Mouse (Mus musculus): ENCODE measurements around the gene Myl3.

Myl3 gene

DNA sequence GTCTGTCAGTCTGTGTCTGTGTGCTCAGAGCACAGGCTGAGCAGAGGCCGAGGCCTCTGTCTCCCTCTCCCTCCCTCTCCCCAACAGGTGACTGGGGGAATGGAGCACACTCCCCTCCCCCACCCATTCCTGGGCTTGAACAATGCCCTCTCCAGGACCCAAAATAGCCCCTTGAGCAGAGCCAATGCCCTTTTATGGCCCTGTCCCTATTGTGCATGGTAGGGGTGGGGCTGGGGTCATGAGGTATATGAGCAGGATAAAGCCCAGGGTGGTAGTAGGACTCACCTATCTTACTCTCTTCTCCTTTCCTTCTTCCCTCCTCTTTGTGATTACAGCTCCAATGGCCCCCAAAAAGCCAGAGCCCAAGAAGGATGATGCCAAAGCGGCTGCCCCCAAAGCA lies 21.7 kb downstream of the Myl3 start:
- DNase-seq, result no peak

GRCm38 (mm10) chr9:110772336-110772735 lies 30.7 kb downstream of the Myl3 start:
- DNase-seq, result no peak

DNA sequence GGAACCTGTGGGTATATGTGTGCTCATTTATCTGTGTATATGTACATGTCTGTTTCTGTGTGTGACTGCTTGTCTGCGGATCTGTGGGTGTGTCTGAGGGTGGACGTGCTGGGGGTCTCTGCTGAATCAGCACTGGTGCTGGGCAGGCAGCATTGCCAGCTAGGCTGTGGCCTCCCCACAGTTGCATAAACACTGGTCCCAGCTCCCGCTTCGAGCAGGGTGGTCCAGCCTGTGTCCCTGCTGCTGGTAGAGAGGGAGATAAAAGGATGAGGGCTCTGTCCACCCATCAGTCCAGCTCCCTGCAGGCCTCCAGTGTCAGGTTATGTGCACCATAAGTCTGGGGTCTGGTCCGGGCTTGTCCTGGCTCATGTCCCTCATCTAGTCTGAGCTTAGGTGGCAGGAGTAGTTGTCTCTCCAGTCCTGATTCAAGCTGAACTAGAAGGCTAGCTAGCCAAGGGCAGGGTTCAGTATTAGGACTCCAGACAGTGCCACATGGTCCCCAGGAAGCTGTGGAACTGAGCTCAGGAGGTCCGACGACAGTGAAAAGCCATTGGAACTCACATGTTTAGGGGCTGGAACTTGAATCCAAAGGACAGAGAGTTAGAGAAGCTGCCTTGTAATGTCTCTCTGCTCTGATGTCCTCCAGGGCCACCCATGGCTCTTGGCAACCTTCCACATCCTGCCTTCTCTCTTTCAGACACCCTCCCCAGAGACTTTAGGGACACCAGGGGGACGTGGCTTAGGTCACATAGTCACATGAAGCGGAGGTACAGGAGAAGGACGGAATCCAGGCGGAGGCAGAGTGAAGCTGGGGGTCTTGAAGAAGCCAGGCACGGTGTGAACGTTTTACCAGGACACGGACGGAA lies 33.0 kb downstream of the Myl3 start:
- no peak for DNase-seq

GRCm38 (mm10) chr9:110775269-110776022 lies 33.8 kb downstream of the Myl3 start:
- no peak for DNase-seq

- DNase-seq, result no peak
Observed at GRCm38 (mm10) chr9:110778100-110778499, 36.4 kb downstream of the Myl3 start.

DNA sequence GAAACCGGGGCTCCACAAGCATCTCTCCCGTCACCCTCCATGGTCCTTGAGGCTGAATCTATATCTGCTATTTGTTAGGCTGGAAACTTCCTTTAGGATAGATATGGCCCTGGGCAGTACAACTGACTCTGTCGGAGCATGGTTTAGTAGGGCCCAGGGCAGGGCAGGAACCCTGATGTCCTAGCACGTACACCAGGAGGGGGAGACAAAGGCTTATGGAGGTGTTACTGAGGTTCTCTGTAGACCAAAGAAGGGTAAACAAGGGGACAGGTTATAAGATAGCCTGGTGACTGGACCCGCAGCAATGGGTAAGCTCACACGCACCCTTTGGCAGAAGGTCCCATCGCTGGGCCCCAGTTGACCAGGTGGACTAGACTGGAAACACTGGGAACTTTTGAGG lies 36.9 kb downstream of the Myl3 start:
- no peak for DNase-seq

GRCm38 (mm10) chr9:110779242-110779913 lies 37.7 kb downstream of the Myl3 start:
- peak; percentile 41 for DNase-seq

DNA sequence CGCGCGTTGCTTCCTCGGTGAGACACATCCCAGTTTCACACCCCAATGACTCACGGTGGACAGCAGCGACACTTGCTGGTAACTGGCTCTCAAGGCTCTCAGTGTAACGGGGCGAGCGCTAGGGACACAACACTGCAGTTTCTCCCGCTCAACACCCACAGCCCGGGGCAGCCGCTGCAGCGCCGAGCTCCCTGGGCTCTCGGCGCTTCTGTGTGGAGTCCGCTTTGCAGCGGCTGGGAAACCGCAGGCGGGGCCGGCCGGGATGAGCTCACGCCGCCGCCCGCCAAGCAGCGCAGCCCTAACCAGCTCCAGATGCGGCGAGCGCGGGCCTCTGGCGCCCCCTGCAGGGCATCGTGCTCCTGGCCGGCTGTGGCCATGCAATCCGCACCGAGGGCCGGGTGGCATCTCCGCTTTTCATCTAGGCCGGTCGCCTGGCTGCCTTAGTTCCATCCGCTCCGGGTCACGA lies 39.6 kb downstream of the Myl3 start:
- peak; percentile 95 for DNase-seq

DNA sequence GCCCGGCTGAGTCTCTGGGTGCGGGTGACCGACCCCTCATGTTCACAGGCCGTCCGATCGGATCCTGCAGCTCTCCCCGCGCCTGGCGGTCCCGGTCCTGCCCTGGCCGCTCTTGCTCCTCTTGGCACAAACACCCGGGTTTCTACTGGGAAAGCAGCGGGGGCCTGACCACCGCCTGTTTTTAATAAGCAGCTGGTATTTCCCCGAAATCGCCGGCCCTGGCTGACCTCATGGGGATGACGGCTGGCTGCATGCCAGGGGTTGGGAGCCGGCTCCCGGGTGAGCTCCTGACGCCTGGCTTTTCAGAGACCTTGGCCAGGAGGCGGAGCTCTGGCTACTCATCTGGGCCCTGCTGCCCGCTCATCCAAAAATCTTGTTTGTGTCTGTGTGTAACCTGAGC lies 40.1 kb downstream of the Myl3 start:
- peak; percentile 91 for DNase-seq

DNA sequence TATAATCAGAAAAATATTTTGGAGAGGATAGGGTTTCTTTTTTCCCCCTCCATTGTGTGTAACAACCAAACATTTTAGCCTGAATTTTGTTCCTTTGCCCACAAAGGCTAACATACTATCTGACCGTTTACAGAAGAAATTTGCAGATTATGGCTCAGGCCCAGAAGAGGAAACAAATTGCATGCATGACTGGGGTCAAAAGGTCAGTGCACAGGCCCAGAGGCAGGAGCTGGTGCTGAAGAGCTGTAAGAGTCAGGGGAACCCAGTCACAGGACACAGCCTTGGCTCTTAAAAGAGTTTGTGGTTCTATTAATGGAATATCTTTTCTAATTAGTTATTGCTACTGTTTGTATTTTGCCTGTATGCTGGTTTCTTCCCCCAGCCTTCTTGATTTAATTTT lies 42.0 kb downstream of the Myl3 start:
- DNase-seq, result no peak

DNA sequence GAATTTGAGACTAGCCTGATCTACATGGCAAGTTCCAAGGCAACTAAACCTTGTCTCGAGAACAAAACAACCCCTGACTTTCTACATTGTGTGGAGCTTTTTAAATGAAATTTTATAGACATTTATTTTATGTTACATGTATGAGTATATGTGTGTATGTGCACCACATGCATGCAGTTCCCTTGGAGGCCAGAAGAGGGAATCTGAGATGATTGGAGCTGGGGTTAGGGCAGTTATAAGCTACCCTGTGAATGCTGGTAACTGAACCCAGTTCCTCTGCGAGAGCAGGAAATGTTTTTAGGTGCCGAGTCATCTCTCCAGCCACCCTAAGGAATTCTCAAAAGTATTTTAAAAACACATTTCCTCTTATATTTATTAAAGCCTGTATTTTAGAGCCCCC lies 46.5 kb downstream of the Myl3 start:
- DNase-seq, result no peak

- DNase-seq, result no peak
Observed at GRCm38 (mm10) chr9:110790462-110790861, 48.8 kb downstream of the Myl3 start.

DNA sequence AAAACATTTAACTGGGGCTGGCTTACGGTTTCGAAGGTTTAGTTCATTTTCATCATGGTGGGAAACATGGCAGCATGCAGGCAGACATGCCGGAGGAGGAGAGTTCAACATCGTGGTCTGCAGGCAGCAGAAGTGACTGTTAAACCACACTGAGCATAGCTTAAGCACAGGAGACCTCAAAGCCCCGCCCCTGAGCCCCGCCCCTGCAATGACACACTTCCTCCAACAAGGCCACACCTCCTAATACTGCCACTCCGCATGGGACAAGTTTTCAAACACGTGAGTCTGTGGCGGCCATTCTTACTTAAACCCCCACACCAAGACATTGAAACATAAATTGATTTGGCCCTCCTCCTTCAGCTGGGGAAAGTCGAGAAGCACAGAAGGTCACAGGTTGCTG lies 55.4 kb downstream of the Myl3 start:
- no peak for DNase-seq

GRCm38 (mm10) chr9:110797866-110798265 lies 56.2 kb downstream of the Myl3 start, which contains the start of gene Prss42:
TSS of gene Prss42 (plus strand) at chr9:110798166.
- DNase-seq, result no peak

GRCm38 (mm10) chr9:110800834-110801479 lies 59.3 kb downstream of the Myl3 start:
- DNase-seq, result no peak

DNA sequence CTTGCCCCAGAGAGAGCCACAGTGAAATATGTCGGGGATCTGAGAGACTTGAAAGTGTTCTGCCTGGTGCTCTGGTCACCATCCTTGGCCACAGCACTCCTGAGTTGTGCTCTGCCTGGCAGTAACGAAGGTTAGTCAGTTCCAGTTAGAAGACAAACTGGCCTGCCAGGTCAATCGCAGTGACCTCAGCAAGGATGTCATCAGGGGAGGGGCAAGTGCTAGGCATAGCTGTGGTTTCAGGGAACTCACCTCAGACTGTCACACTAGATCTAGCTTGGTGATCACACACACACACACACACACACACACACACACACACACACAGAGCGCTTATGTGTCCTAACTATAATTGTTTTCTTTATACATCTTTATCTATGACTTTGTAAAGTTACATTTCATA lies 61.6 kb downstream of the Myl3 start:
- DNase-seq, result no peak

- DNase-seq, result no peak
Observed at GRCm38 (mm10) chr9:110810051-110810450, 68.4 kb downstream of the Myl3 start.

- no peak for DNase-seq
Observed at GRCm38 (mm10) chr9:110813789-110814188, 72.1 kb downstream of the Myl3 start, which contains the start of gene Prss44. TSS of gene Prss44 (plus strand) at chr9:110813994.
